Mouse (Mus musculus) small intestine, adult 2 months (tissue): ENCODE results near the gene Nhej1.

ENCODE experiments used
- CTCF ChIP-seq: fragments of 200-500 bp; IDR thresholded peaks from 2 replicates; pipeline ENCODE4 v1.5.1; 2012; ENCODE audit warnings: low read depth, mild to moderate bottlenecking, control low read depth, inconsistent platforms, low read length, moderate library complexity, mixed read lengths; ENCODE audit not compliant: insufficient replicate concordance, insufficient read length; ENCODE audit errors: extremely low read depth
- POLR2A ChIP-seq: fragments of 200-500 bp; IDR thresholded peaks from 2 replicates; pipeline ENCODE4 v1.6.1; 2012; ENCODE audit warnings: low read depth, mild to moderate bottlenecking, control low read depth, inconsistent platforms, low read length, moderate library complexity

DNA sequence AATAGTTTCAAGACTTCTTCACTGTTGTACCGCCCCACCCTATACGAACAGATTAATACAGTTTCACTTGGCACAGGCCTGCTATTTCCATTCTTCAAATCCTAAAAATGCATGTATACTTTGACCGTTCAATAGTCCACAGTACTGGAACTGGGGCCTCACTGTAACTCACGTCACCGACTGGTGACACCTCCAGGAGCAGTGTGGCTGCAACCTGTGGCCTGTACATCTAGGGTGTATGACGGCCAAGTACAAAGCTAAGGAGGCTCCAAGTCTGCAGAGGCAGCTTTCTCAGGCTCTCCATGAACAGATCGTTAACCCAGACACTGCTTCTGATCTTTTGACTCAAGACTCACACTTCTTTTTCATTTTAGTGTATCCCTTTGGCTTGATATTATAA, 163.3 kb downstream of the Nhej1 start:
- TF ChIP-seq CTCF (no peak), POLR2A (peak; percentile 68; the same call in 1 of the 2 replicates)
